Mouse (Mus musculus): ENCODE results near the gene Cdh16.
A peak's percentile ranks its signal among the peaks of the same experiment; 100 is the strongest.
"Not testable (repeated sequence)": the region's sequence is repeated elsewhere in the genome, so short reads cannot be mapped to it uniquely, and the experiment has no call there.

The Cdh16 gene

DNA sequence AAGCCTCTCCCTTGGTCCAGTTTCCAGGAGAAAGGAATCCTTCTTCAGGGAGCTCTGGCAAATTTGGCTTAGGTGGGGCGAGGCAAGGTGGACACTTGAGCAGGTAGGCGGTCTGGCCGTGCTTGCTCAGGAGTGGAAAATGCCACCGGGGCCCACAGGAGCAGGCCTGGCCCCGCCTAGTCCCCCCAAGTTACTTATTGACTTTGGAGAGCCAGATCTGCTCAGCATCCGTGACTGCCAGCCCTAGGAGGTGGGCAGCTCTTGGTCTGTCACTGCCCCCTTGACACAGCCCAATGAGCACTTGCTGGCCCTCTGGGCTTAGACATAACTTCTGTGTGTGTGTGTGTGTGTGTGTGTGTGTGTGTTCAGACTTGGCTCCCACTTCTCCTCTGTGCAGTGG, at the start of gene Cdh16:
Gene Cdh16, minus strand, starts transcription at position 236 of the 400 bp plus-strand sequence.
- no peak for DNase-seq (ENCODE audit: low spot score)

GRCm38 (mm10) chr8:104655614-104656013, 31.4 kb upstream of the Cdh16 start:
- peak; percentile 26 for DNase-seq (ENCODE audit: low spot score)

- peak; percentile 93 for DNase-seq (ENCODE audit: low spot score)
Observed at GRCm38 (mm10) chr8:104654984-104655383, 30.8 kb upstream of the Cdh16 start.

GRCm38 (mm10) chr8:104644187-104644586, 20.0 kb upstream of the Cdh16 start:
- not testable (repeated sequence) for DNase-seq (ENCODE audit: low spot score)

DNA sequence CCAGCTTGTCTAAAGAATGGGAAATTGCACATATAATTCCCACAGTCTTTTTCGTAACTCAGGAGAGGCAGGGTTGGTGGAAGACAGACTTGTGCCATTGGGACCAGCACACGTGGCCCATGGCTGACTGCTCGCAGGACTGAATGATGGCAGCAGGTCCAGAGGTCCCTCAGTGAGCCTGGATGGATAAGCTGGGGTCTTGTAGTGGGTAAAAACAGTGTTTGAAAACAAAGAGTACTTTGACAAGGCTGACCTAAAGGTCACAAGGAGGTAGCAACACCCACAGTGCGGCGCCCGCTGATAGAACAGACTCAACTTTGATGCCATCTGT, 18.1 kb upstream of the Cdh16 start:
- no peak for DNase-seq (ENCODE audit: low spot score)

DNA sequence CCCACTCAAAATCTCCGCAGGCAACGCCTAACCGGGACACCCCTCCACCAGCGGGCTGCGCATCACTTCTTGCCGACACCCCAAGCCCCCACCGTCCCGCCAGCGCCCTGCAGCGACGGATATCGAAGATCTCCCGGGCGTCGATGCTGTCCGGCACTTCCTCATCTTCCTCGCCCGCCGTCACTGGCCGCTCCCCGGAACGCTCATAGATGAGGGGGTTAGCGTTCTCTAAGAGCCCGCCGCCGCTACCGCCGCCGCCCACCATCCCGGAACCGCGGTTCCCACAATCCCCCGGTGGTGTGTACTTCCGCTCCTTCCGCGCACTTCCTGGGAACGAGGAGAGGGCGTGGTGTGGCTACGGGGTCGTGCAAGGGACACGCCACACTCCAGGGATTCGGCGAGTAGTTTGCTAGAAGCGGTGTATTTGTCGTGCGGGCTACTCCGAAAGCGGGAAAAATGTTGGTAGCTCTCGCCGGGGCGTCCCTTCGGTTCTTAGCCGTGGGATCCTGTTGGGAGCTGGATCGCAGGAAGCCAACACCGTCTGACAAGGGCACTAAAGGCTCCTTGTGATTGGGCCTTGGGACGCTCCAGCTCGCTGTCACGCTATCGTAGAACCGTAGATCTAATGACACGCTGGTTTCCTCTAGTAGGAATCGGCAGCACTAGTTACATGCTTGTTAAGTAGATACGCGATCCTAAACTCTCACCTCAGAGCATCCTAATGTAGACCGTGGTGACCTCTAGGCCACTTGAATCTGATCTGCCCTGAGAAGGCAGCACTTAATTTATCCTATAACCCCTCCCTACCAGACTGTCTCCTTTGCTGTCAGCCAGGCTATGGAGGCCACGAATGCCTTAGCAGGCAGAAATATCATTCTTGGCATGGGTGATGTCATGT, 17.5 kb upstream of the Cdh16 start, which contains the start of gene Ciao2b:
Gene Ciao2b, minus strand, starts transcription at position 540 of the 898 bp plus-strand sequence.
- DNase-seq (ENCODE audit: low spot score) = peak; percentile 84

- DNase-seq (ENCODE audit: low spot score) = no peak
Observed at GRCm38 (mm10) chr8:104640831-104641370, 16.7 kb upstream of the Cdh16 start.

DNA sequence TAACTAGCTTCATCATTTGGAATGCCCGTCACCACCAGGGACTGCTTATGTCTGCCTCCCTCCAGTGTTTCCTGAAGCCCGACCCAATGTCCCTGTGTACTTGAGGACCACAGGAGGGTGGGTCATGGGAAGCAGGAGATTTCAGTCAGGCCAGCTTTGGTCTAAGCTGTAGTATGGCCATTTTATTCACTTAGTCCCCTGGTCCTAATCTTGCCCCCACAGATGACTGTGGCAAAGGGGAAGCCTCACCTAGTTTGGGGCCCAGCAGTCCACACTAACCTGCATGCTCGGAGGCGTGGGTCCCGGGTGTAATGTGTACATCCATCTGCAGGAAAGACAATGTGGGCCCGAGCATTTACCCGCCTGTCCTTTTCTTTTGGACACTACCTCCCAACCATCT, 16.0 kb upstream of the Cdh16 start:
- DNase-seq (ENCODE audit: low spot score) = no peak

DNA sequence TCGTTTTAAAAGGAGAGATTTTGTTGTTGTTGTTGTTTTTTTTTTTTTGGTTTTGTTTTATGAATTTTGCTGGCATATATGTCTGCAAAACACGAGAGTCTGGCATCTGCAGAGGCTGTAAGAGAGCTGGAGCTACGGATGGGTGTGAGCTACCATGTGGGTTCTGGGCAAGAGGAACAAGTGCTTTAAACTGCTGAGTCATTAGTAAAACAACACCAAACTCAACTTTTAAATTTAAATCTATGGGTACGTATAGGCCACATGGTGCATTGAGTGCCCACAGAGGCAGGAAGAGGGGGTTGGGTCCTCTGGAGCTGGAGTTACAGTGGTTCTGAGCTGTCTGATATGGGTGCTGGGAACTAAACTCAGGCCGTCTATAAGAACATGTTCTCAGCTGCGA, 13.8 kb upstream of the Cdh16 start:
- DNase-seq (ENCODE audit: low spot score) = no peak

- DNase-seq (ENCODE audit: low spot score) = no peak
Observed at GRCm38 (mm10) chr8:104635004-104635710, 11.0 kb upstream of the Cdh16 start.

DNA sequence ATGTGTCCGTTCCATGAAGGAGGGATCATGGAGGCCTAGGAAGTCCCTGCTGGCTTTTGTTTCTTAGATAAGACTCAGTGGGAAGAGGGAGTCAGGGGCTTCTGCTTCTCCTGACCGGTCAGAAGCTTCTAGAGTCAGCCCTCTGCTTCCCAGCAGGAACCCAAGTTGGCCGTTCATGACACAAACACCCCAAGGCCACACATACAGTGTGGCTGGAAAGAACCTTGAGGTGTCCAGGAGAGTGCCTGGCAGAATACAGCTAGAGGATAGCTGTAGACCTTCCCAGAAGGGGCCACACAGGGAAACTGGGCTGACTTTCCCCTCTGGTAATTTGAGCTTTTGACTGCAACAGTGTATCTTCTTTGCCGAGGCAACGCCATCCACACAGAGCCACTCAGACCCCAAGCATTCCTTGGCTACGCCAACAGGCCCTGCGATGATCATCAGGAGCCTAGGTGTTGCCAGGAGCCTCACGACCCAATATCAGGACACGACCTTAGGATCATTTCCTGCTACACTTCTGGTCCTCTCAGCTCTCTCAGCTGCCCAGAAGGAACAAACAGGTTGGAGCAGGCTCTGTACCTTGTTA, 9.1 kb upstream of the Cdh16 start:
- DNase-seq (ENCODE audit: low spot score) = no peak

DNA sequence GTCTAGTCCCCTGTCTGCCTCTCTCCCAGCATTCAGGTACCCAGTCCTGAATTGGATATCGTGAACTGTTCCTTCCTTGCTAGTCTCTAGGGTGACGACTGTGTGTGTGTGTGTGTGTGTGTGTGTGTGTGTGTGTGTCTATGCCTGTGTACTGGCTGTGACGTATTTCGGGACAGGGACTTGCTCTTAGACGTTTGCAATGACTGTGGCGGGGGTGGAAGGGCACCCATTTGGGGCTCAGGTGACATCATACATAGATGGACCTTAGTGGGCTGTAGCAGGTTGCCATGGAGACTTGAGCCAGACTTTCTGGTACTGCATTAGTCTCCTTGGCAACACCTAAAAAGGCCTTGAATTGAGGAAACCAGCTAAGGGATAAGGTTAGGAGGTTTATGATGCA, 8.3 kb upstream of the Cdh16 start:
- DNase-seq (ENCODE audit: low spot score) = no peak

DNA sequence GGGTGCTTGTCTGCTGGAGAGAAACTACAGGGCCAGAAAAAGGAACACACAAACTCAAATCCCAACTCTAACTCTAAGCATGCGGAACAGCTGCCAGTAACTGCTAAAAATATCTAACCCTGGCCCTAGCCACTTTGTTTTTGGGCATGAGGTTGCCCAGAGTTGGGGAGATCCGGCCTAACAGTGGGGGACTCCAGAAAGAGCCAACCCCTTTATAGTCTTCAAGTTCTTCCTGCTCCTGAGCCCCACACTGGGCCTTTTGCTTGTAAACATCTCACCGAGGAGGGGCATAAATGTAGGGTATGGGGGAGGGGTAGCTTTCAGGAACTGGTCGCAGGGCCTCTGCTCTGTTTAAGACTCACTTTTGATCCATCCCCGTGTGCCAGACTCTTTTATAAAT, 7.8 kb upstream of the Cdh16 start:
- peak; percentile 55 for DNase-seq (ENCODE audit: low spot score)

- DNase-seq (ENCODE audit: low spot score) = no peak
Observed at GRCm38 (mm10) chr8:104630981-104631663, 6.9 kb upstream of the Cdh16 start, which contains the start of gene Rrad. TSS of gene Rrad (minus strand) at chr8:104631327.

- DNase-seq (ENCODE audit: low spot score) = no peak
Observed at GRCm38 (mm10) chr8:104630574-104630973, 6.4 kb upstream of the Cdh16 start.

GRCm38 (mm10) chr8:104630111-104630479, 5.9 kb upstream of the Cdh16 start:
- no peak for DNase-seq (ENCODE audit: low spot score)

DNA sequence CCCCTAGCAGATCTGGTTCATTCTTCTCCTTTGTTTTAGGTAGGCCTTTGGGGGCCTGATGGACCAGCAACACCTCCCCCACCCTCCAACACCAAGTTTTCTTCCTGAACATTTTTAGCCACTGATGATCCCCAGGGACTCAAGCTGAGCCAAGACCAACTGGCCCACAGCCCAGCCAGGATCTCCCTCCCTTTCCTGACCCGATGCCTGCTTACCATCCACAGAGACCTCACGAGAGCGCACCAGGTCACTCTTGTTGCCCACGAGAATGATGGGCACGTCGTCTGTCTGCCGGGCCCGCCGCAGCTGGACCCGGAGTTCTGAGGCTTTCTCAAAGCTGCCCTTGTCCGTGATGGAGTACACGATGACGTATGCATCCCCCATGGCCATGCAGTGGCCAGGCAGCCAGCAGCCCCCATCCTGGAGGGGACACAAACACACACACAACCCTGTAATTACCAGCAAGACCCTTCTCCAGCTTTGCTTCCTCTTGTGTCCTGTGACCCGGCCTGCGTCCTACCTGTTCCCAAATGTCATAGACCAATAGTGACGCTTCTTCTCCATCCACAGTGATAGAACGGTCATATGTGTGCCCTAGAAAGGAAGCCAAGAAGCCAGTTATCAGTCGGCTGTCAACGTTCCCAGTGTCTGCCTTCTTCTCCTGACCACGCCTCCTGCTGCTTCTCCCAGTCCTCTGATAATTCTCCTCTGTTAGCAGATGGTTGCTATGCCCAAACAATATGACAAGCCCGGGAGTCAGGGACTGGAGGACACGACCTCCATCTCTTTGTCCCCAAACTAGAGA, 5.3 kb upstream of the Cdh16 start:
- DNase-seq (ENCODE audit: low spot score) = peak; percentile 79

- no peak for DNase-seq (ENCODE audit: low spot score)
Observed at GRCm38 (mm10) chr8:104628402-104628801, 4.2 kb upstream of the Cdh16 start.

- no peak for DNase-seq (ENCODE audit: low spot score)
Observed at GRCm38 (mm10) chr8:104627065-104627740, 3.0 kb upstream of the Cdh16 start.

DNA sequence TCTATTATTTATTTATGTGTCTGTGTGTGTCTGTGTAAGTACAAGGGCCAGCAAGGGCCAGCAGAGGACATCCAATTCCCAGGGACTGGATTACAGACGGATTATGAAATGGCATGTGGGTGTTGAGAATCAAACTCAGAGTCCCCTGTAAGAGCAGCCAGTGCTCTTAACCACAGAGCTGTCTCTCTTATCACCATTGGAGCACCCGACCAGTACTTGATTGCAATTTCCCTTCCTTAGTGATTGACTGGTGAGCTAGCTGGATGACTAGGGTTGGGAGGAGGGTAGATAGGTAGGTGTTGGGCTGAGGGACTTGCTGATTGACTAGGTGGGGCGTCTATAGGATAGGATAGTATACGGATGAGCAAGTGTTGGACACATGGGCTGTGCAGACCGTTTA, 3.4 kb downstream of the Cdh16 start:
- no peak for DNase-seq (ENCODE audit: low spot score)

DNA sequence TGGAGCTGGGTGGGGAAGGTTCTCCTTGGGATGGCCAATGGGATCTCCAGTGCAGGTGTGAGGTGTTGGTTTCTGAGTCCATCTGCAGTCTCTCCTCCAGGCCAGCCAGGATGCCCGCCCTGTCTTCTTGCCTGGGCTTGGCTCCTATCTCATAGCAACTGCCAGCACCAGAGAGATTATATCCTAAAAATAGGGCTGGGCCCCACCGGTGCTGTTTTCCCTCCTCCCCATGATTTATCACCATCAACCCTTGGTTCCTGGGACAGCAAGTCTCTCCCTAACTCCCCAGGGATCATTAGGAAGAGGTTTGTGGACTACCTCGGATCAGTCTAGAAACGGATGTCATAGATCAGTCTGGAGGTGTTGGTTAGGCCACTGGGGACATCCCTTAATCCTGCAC, 11.1 kb downstream of the Cdh16 start:
- DNase-seq (ENCODE audit: low spot score) = no peak

All from adipocyte (in vitro differentiated cells).